Mouse (Mus musculus): ENCODE results near the gene Dtnbp1. TPM values are rescaled to one million over a fixed set of nuclear protein-coding genes. Genes with fewer than 3 reads are reported as not detected.
A peak's percentile ranks its signal among the peaks of the same experiment; 100 is the strongest.

The Dtnbp1 gene
- polyA plus RNA-seq, 1 experiment from 2014 or later: 55.6 TPM

DNA sequence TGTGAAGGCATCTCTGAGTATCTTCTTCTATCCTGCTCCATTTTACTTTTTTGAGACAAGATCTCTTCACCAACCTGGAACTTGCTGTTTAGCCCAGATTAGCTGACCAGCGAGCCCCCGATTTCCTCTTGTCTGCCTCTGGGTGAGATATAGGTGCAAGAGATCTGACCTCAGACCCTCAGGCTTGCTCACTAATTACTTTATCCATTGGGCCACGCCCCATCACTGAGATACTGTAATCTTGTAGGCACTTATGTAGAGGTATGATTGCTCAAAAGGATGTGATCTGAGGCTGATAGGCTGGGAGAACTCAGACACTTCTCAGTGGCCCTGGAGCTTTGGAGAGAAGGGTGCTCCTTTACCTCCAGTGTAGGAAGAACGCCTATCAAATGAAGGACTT is 30.5 kb upstream of the Dtnbp1 start:
- 85% methylated on average over 4 of the region's 4 CpGs for WGBS
- H3K9ac ChIP-seq (ENCODE audit: low read depth, low read length): no peak overlapping the region

DNA sequence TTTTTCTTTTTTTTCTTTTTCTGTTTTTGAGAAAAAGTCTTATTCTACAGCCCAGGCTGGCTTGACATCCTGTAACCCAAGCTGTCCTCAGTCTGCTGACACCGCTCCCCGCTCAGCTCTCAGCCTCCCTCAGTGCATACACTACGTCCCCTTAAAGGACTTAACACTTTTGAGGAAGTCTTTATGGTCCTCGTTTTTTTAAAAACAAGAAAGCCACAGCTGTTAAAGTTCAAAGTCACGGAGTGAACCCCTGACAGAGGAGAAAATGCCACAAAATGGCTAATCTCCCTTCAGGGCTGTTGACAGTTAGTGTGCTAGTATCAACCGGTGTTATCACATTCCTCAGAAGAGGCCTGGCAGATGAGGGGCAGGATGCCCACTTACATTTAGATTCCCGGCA is 29.8 kb upstream of the Dtnbp1 start:
- Histone ChIP-seq H3K4me3 (ENCODE audit: low read depth, low read length) (no peak overlapping the region), H3K9me3 (ENCODE audit: control insufficient read depth, low read length) (no peaks in the 10 kb centered on the region), H3K4me1 (ENCODE audit: control insufficient read depth, insufficient read depth, low read length) (no peaks in the 10 kb centered on the region), H3K36me3 (ENCODE audit: control insufficient read depth, insufficient read depth, low read length) (no peaks in the 10 kb centered on the region), H3K27me3 (replicated peaks; ENCODE audit: control insufficient read depth, insufficient read depth, low read length) (no peaks in the 10 kb centered on the region), H3K9ac (ENCODE audit: low read depth, low read length) (no peak overlapping the region), H3K27ac (replicated peaks; ENCODE audit: low read depth, low read length) (no peak overlapping the region), H3K4me2 (ENCODE audit: low read depth, low read length) (no peak overlapping the region)
- WGBS: 45% methylated on average over 7 of the region's 7 CpGs
- ATAC-seq (ENCODE audit: low read depth): no peak
- DNase-seq (ENCODE audit: low spot score): no peak

More for the DNA sequence above, 30.5 kb upstream of the Dtnbp1 start:
- Histone ChIP-seq H3K4me3 (ENCODE audit: low read depth, low read length) (no peak overlapping the region), H3K27ac (replicated peaks; ENCODE audit: low read depth, low read length) (no peak overlapping the region), H3K4me2 (ENCODE audit: low read depth, low read length) (no peak overlapping the region), H3K27me3 (replicated peaks; ENCODE audit: control insufficient read depth, insufficient read depth, low read length) (no peaks in the 10 kb centered on the region), H3K36me3 (ENCODE audit: control insufficient read depth, insufficient read depth, low read length) (no peaks in the 10 kb centered on the region), H3K4me1 (ENCODE audit: control insufficient read depth, insufficient read depth, low read length) (no peaks in the 10 kb centered on the region), H3K9me3 (ENCODE audit: control insufficient read depth, low read length) (no peaks in the 10 kb centered on the region)
- DNase-seq (ENCODE audit: low spot score) (no peak), ATAC-seq (ENCODE audit: low read depth) (no peak)

DNA sequence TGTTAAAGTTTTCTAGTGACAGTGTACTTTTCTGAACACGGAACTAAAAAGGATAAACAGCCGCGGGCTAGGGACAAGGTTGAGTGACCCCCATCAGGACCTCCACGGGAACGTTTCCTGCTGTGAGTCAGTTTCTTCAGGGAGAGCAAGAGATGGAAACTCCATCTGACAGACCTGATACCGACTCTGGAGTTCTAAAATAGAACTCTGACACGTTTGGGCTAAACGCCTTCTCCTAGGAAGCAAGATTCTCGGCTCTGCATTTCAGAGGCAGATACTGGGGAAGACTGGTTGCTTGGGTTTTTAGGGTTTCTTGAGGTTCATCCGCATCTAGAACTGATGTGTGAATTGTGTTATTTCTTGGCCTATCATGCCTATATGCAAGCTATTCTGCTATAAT is 29.4 kb upstream of the Dtnbp1 start:
- H3K36me3 ChIP-seq (ENCODE audit: control insufficient read depth, insufficient read depth, low read length): no peaks in the 10 kb centered on the region
- no peak overlapping the region for H3K4me3 ChIP-seq (ENCODE audit: low read depth, low read length)
- H3K4me2 ChIP-seq (ENCODE audit: low read depth, low read length): no peak overlapping the region; the same call in 1 of the 2 replicates
- H3K9me3 ChIP-seq (ENCODE audit: control insufficient read depth, low read length): no peaks in the 10 kb centered on the region
- H3K27ac ChIP-seq (replicated peaks; ENCODE audit: low read depth, low read length): no peak overlapping the region
- H3K27me3 ChIP-seq (replicated peaks; ENCODE audit: control insufficient read depth, insufficient read depth, low read length): no peaks in the 10 kb centered on the region
- H3K9ac ChIP-seq (ENCODE audit: low read depth, low read length): no peak overlapping the region
- 35% methylated on average over 10 of the region's 10 CpGs for WGBS
- ATAC-seq (ENCODE audit: low read depth) (no peak), DNase-seq (ENCODE audit: low spot score) (no peak)
- no peaks in the 10 kb centered on the region for H3K4me1 ChIP-seq (ENCODE audit: control insufficient read depth, insufficient read depth, low read length)

DNA sequence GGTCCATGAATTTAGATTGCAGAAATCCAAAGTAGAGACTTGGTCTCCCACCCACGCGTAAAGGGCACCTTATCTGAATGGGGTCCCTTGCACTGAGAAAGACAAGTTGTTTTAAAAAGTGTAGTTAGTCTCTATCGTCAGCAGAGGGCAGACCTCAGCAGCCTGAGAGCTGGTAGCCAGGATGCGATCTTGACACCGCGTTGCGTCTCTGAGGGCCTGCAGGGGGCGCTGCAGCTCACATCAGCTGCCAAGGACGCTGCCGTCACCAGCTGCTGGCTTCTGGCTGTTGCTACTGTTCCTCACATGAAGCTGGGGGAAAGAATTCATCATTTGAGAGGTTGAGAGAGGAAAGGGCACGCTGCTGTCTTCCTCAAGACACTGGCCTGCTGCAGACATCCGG is 28.9 kb upstream of the Dtnbp1 start:
- Histone ChIP-seq H3K4me3 (ENCODE audit: low read depth, low read length) (no peak overlapping the region), H3K36me3 (ENCODE audit: control insufficient read depth, insufficient read depth, low read length) (no peaks in the 10 kb centered on the region), H3K9ac (ENCODE audit: low read depth, low read length) (no peak overlapping the region), H3K4me2 (ENCODE audit: low read depth, low read length) (no peak overlapping the region; the same call in 1 of the 2 replicates), H3K9me3 (ENCODE audit: control insufficient read depth, low read length) (no peaks in the 10 kb centered on the region), H3K27ac (replicated peaks; ENCODE audit: low read depth, low read length) (no peak overlapping the region), H3K27me3 (replicated peaks; ENCODE audit: control insufficient read depth, insufficient read depth, low read length) (no peaks in the 10 kb centered on the region), H3K4me1 (ENCODE audit: control insufficient read depth, insufficient read depth, low read length) (no peaks in the 10 kb centered on the region)
- peak; percentile 94 for DNase-seq (ENCODE audit: low spot score)
- WGBS: 11% methylated on average over 12 of the region's 12 CpGs
- peak; percentile 74; the same call in 1 of the 2 replicates for ATAC-seq (ENCODE audit: low read depth)

DNA sequence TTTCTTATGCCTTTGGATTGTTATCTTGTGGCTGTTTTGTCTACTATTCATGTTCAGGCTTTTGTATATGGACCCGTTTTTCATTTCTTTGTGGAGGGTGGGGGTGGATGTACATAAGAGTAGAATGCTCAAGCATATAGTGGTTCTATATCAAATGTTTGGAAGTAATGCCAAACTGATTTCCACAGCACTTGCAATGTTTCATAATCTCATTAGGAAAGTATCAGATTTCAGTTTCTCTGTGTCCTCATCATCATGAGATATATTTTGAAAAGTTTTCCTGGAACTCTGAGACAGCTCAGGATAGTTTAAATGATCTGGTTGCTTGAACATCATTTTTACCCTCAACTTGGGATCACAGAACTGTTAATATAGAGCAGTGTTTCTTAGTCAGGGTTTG is 27.8 kb upstream of the Dtnbp1 start:
- no peaks in the 10 kb centered on the region for H3K27me3 ChIP-seq (replicated peaks; ENCODE audit: control insufficient read depth, insufficient read depth, low read length)
- no peaks in the 10 kb centered on the region for H3K9me3 ChIP-seq (ENCODE audit: control insufficient read depth, low read length)
- H3K4me1 ChIP-seq (ENCODE audit: control insufficient read depth, insufficient read depth, low read length): no peaks in the 10 kb centered on the region
- 70% methylated on average over 1 of the region's 1 CpGs for WGBS
- H3K27ac ChIP-seq (replicated peaks; ENCODE audit: low read depth, low read length): no peak overlapping the region
- no peak overlapping the region for H3K9ac ChIP-seq (ENCODE audit: low read depth, low read length)
- no peak overlapping the region for H3K4me2 ChIP-seq (ENCODE audit: low read depth, low read length)
- no peaks in the 10 kb centered on the region for H3K36me3 ChIP-seq (ENCODE audit: control insufficient read depth, insufficient read depth, low read length)
- no peak for ATAC-seq (ENCODE audit: low read depth)
- H3K4me3 ChIP-seq (ENCODE audit: low read depth, low read length): no peak overlapping the region
- DNase-seq (ENCODE audit: low spot score): no peak

DNA sequence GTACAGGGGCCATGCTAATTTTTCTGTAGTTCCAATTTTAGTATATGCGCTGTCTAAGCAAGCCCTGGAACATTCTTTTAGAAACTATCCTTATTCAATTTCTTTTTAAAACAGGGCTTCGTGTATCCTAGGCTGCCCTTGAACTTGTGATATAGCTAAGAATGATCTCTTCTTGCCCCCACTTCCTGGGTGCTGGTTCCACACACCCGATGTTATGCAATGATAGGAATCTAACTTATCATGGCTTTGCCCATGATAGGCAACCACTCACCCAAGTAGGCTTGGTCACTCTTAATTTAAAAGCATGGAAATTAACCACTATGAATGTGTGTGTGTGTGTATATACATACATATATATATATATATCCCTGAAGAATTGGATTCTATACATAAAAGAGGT is 24.3 kb upstream of the Dtnbp1 start:
- Histone ChIP-seq H3K9me3 (ENCODE audit: control insufficient read depth, low read length) (no peaks in the 10 kb centered on the region), H3K27ac (replicated peaks; ENCODE audit: low read depth, low read length) (no peak overlapping the region), H3K4me1 (ENCODE audit: control insufficient read depth, insufficient read depth, low read length) (no peaks in the 10 kb centered on the region), H3K9ac (ENCODE audit: low read depth, low read length) (no peak overlapping the region), H3K4me2 (ENCODE audit: low read depth, low read length) (no peak overlapping the region), H3K27me3 (replicated peaks; ENCODE audit: control insufficient read depth, insufficient read depth, low read length) (no peaks in the 10 kb centered on the region), H3K36me3 (ENCODE audit: control insufficient read depth, insufficient read depth, low read length) (no peaks in the 10 kb centered on the region), H3K4me3 (ENCODE audit: low read depth, low read length) (no peak overlapping the region)
- DNase-seq (ENCODE audit: low spot score): no peak
- 91% methylated on average over 3 of the region's 3 CpGs for WGBS
- ATAC-seq (ENCODE audit: low read depth): no peak

DNA sequence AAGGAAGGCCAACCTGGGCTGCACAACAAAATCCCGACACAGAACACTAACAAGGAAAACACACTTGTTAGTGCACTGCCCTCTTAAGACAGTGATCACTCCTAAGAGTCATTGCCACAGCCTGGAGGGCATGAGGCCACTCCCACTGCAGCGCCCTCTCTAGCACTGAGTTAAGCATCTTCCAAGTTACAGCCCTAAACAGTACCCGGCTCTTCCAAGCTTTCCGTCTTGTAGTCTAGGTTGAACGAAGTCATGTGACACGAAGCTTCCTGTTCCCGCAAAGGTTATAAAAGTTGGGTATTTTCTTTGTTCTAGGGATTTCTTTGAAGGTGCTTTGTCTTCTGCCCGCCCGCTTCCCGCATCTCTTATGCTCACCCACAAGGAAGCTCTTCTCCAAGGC is 22.9 kb upstream of the Dtnbp1 start:
- Histone ChIP-seq H3K9me3 (ENCODE audit: control insufficient read depth, low read length) (no peaks in the 10 kb centered on the region), H3K27ac (replicated peaks; ENCODE audit: low read depth, low read length) (no peak overlapping the region), H3K4me1 (ENCODE audit: control insufficient read depth, insufficient read depth, low read length) (no peaks in the 10 kb centered on the region), H3K4me3 (ENCODE audit: low read depth, low read length) (no peak overlapping the region), H3K4me2 (ENCODE audit: low read depth, low read length) (no peak overlapping the region), H3K9ac (ENCODE audit: low read depth, low read length) (no peak overlapping the region), H3K36me3 (ENCODE audit: control insufficient read depth, insufficient read depth, low read length) (no peaks in the 10 kb centered on the region), H3K27me3 (replicated peaks; ENCODE audit: control insufficient read depth, insufficient read depth, low read length) (no peaks in the 10 kb centered on the region)
- DNase-seq (ENCODE audit: low spot score): no peak
- WGBS: 83% methylated on average over 10 of the region's 10 CpGs
- no peak for ATAC-seq (ENCODE audit: low read depth)

DNA sequence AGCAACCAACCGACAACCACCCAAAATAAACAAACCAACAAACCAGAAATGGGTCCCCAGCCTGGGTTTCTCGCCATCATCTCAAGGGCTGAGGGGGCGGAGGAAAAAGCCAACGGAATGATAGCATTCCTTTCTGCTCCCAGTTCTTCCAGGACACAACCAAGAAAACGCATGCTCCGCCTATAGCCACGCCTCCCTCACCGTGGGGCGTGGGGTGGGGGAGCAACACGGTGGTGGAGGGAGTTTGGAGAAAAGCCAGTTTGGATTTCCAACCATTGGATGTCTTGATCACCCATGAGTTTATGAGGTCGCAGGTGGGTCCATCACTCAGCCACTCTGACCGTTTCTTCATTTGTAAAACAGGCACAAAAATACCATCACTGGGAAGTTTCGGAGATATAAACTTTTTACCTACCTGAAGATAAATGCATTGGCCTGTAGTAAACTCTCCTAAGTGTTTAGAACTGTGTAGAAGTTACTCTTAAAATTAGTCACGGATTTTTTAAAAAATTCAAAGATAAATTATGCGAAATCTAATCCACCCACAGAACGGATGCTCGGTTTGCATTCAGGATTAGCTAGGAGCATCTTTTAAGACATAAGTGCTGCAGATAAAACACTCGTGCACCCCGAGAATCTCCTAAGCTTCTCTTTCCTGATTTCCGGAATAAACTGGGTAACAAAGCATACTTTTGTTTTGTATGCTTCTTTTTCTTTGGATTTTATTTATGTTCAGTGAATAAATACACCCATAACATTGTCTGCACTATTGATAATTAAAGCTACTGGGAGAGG is 21.6 kb upstream of the Dtnbp1 start:
- no peak overlapping the region for H3K4me2 ChIP-seq (ENCODE audit: low read depth, low read length)
- no peak for DNase-seq (ENCODE audit: low spot score)
- ATAC-seq (ENCODE audit: low read depth): no peak
- H3K36me3 ChIP-seq (ENCODE audit: control insufficient read depth, insufficient read depth, low read length): no peaks in the 10 kb centered on the region
- no peak overlapping the region for H3K9ac ChIP-seq (ENCODE audit: low read depth, low read length)
- H3K4me1 ChIP-seq (ENCODE audit: control insufficient read depth, insufficient read depth, low read length): no peaks in the 10 kb centered on the region
- H3K4me3 ChIP-seq (ENCODE audit: low read depth, low read length): no peak overlapping the region
- no peaks in the 10 kb centered on the region for H3K27me3 ChIP-seq (replicated peaks; ENCODE audit: control insufficient read depth, insufficient read depth, low read length)
- no peaks in the 10 kb centered on the region for H3K9me3 ChIP-seq (ENCODE audit: control insufficient read depth, low read length)
- 63% methylated on average over 20 of the region's 20 CpGs for WGBS
- no peak overlapping the region for H3K27ac ChIP-seq (replicated peaks; ENCODE audit: low read depth, low read length)

DNA sequence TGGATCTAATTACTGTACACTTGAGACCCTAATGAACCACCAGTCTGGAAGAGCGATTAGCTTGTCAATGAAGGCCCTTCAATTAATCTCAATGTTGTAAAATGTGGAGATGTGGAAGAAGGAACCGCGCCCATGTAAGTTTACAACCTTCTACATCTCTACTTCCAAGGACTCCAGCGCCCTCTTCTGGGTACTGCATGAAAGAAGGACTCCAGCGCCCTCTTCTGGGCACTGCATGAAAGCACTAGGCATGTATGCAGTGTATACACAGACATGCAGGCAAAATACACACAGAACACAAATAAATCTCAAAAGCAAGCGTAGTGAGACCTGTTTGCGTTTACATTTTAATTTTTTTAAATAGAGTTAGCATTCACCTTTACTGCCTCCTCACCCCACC is 6.2 kb upstream of the Dtnbp1 start:
- Histone ChIP-seq H3K9me3 (ENCODE audit: control insufficient read depth, low read length) (no peaks in the 10 kb centered on the region), H3K4me2 (ENCODE audit: low read depth, low read length) (no peak overlapping the region), H3K36me3 (ENCODE audit: control insufficient read depth, insufficient read depth, low read length) (no peaks in the 10 kb centered on the region), H3K9ac (ENCODE audit: low read depth, low read length) (no peak overlapping the region), H3K27me3 (replicated peaks; ENCODE audit: control insufficient read depth, insufficient read depth, low read length) (no peaks in the 10 kb centered on the region), H3K4me3 (ENCODE audit: low read depth, low read length) (no peak overlapping the region), H3K4me1 (ENCODE audit: control insufficient read depth, insufficient read depth, low read length) (no peaks in the 10 kb centered on the region), H3K27ac (replicated peaks; ENCODE audit: low read depth, low read length) (no peak overlapping the region)
- WGBS: 89% methylated on average over 7 of the region's 7 CpGs
- DNase-seq (ENCODE audit: low spot score) (no peak), ATAC-seq (ENCODE audit: low read depth) (no peak)

All from embryonic facial prominence, embryonic 14.5 days (tissue).